Mouse (Mus musculus) layer of hippocampus, postnatal 10 days (tissue): ENCODE data around the gene Map3k13. TPM values are rescaled to one million over a fixed set of nuclear protein-coding genes. Genes with fewer than 3 reads are reported as not detected.
"Not testable (repeated sequence)": the region's sequence is repeated elsewhere in the genome, so short reads cannot be mapped to it uniquely, and the experiment has no call there.

ENCODE experiments used
- DNase-seq, 2 experiments: peaks; one replicate each; pipeline ENCODE4 v3.0.0; 2021; ENCODE audit warnings: low spot score in 2 of 2
- long read RNA-seq: library from polyadenylated mRNA; stranded (forward); transcript quantifications from one replicate; pipeline ENCODE4 v2.0.0, GENCODE M21; 2023
- total RNA-seq, 2 experiments: library from RNA; stranded (reverse); gene quantifications; 2 replicates each; pipeline ENCODE4 v1.2.3; 2021

The Map3k13 gene
- 10 to 100 TPM; 13.5 to 15.1 TPM for total RNA-seq
- long read RNA-seq, partial matches to known transcripts, result 0 of 3 reads
- long read RNA-seq, other reads (novel, unspliced or antisense), result 3 of 3 reads

- DNase-seq, result peak; percentile 95 to 96
These were observed at the start of gene Map3k13 for GRCm38 (mm10) chr16:21793875-21794696. Gene Map3k13, plus strand, starts transcription at chr16:21794346.

- no peak for DNase-seq
These were observed 35.7 kb upstream of the Map3k13 start for GRCm38 (mm10) chr16:21758447-21758846.

- DNase-seq, result peak in 1 of 2 experiments; percentile 24
These were observed 25.9 kb upstream of the Map3k13 start for GRCm38 (mm10) chr16:21768255-21768654.

GRCm38 (mm10) chr16:21769667-21770066 lies 24.5 kb upstream of the Map3k13 start:
- DNase-seq, result no peak

GRCm38 (mm10) chr16:21774725-21775124 lies 19.4 kb upstream of the Map3k13 start:
- no peak for DNase-seq

GRCm38 (mm10) chr16:21778293-21778866 lies 15.8 kb upstream of the Map3k13 start:
- peak in 1 of 2 experiments; percentile 20 for DNase-seq

GRCm38 (mm10) chr16:21779149-21779548 lies 15.0 kb upstream of the Map3k13 start:
- DNase-seq, result no peak

GRCm38 (mm10) chr16:21781277-21781676 lies 12.9 kb upstream of the Map3k13 start:
- DNase-seq, result no peak

GRCm38 (mm10) chr16:21781895-21782294 lies 12.3 kb upstream of the Map3k13 start:
- DNase-seq, result no peak

GRCm38 (mm10) chr16:21782807-21783206 lies 11.3 kb upstream of the Map3k13 start:
- no peak for DNase-seq

GRCm38 (mm10) chr16:21785000-21785399 lies 9.1 kb upstream of the Map3k13 start:
- DNase-seq, result no peak

GRCm38 (mm10) chr16:21786317-21786716 lies 7.8 kb upstream of the Map3k13 start:
- no peak for DNase-seq

- DNase-seq, result peak; percentile 24 to 34
These were observed 6.4 kb upstream of the Map3k13 start, which contains the start of gene Ehhadh for GRCm38 (mm10) chr16:21787516-21788353. Gene Ehhadh, minus strand, starts transcription at chr16:21787807.

GRCm38 (mm10) chr16:21788581-21788980 lies 5.6 kb upstream of the Map3k13 start:
- no peak for DNase-seq

- DNase-seq, result no peak
These were observed 5.0 kb upstream of the Map3k13 start for GRCm38 (mm10) chr16:21789180-21789579.

- no peak for DNase-seq
These were observed 3.7 kb upstream of the Map3k13 start for GRCm38 (mm10) chr16:21790469-21790868.

GRCm38 (mm10) chr16:21791779-21792178 lies 2.4 kb upstream of the Map3k13 start:
- no peak for DNase-seq

- DNase-seq, result not testable (repeated sequence)
These were observed 901 bp upstream of the Map3k13 start for GRCm38 (mm10) chr16:21793080-21793810.

GRCm38 (mm10) chr16:21794697-21795045 lies 525 bp downstream of the Map3k13 start:
- no peak for DNase-seq

- DNase-seq, result no peak
These were observed 925 bp downstream of the Map3k13 start for GRCm38 (mm10) chr16:21795071-21795470.

- DNase-seq, result no peak
These were observed 10.1 kb downstream of the Map3k13 start for GRCm38 (mm10) chr16:21804258-21804657.
